Mouse (Mus musculus) CH12.LX (cell line): ENCODE data around the gene Eri3.

Experiments
- CTCF ChIP-seq, 2 experiments: IDR thresholded peaks in 1 of 2; conservative IDR thresholded peaks in 1 of 2; 2 replicates each; pipeline ENCODE4 v1.5.1; 2011 to 2012; ENCODE audit warnings: low read depth in 2 of 2, low read length in 2 of 2, improper control_type of control experiment in 1 of 2, inconsistent platforms in 1 of 2, mild to moderate bottlenecking in 1 of 2, moderate library complexity in 1 of 2
- POLR2A ChIP-seq: IDR thresholded peaks from 2 replicates; pipeline ENCODE4 v1.6.1; 2011; ENCODE audit warnings: low read depth, mild to moderate bottlenecking, improper control_type of control experiment, low read length

DNA sequence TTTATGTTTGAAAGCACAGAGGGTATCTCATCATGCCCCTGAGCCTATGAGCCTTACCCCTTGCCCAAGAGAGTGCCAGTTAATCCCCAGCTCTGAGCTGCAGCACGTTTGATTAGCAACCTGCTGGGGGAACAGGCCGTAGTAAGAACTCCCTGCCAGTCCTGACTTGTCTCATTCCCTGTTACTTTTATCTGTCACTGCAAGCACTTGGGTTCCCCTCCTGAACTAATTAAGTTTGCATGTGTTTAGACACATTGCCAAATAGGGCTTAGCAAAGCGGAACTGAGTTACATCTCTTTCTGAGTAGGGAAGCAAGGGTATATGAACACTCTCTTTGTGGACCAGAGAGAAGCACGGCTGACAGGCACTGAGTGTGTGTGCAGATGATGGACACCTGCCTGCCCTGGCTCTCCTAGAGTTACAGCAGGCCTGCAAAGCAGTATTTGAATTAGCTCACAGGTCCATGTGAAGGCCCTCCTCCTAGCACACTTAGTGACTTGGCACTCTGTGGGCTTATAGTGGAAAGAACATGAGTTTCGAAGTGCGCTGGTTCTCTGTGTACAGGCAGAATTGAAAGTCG is 49.9 kb downstream of the Eri3 start:
- no peak for TF ChIP-seq CTCF (conservative IDR thresholded peaks at IDR 0.05 in 1 of 2, IDR thresholded peaks at IDR 0.05 in 1 of 2; ENCODE audit: low read depth in 2 of 2, low read length in 2 of 2)
- TF ChIP-seq POLR2A, result no peak
